Mouse (Mus musculus) testis, adult 2 months (tissue): Measurements from ENCODE around the gene Draxin.

Experiments used
- CTCF ChIP-seq: fragments of 200-500 bp; IDR thresholded peaks from 2 replicates; pipeline ENCODE4 v1.5.1; 2012; ENCODE audit warnings: low read depth, mild to moderate bottlenecking, inconsistent platforms, low read length, moderate library complexity; ENCODE audit not compliant: control insufficient read depth, insufficient read depth, insufficient replicate concordance
- POLR2A ChIP-seq: fragments of 200-500 bp; IDR thresholded peaks from 2 replicates; pipeline ENCODE4 v1.6.1; 2012; ENCODE audit warnings: low read depth, mild to moderate bottlenecking, inconsistent platforms, low read length, moderate library complexity; ENCODE audit not compliant: control insufficient read depth

DNA sequence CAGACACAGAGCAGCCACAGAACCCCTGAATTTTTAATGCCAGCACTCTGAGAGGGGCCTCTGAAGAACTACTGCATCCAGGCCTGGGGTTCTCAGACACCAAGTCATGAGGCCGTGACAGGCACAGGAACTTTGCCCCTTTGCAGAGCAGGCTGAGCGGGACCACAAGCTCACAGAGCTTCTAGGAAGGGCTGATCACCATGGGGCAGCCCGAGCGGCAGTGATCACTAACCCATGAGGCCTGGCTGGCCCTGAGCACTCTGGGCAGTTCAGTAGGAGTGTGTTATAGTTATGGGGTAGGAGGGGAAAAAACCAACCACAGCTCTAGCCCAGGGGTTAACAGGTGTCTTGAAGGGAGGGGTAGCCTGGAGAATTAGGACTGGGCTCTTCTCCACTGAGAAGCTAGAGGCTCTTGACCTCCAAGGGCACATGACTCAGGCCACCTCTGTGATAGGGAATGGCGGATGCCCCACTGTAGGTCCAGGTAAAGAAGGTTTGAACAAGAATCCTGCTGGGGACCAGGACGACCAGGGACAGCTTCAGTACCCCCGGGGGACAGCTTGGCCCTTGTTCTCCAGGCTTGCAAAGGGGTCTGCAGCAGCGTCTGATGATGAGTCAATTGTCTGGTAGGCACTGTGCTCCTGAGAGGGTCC, 50.4 kb downstream of the Draxin start:
- TF ChIP-seq POLR2A (no peak), CTCF (no peak)
